Mouse (Mus musculus): ENCODE data around the gene Osbpl11. TPM values are rescaled to one million over a fixed set of nuclear protein-coding genes. Genes with fewer than 3 reads are reported as not detected.
A peak's percentile ranks its signal among the peaks of the same experiment; 100 is the strongest.
"Not testable (repeated sequence)": the region's sequence is repeated elsewhere in the genome, so short reads cannot be mapped to it uniquely, and the experiment has no call there.

Osbpl11 gene
- polyA plus RNA-seq, 1 experiment: 0.09 TPM

GRCm38 (mm10) chr16:33173151-33173550 is 11.7 kb upstream of the Osbpl11 start:
- Histone ChIP-seq H3K4me3 (replicated peaks) (no peak overlapping the region), H3K9me3 (ENCODE audit: control insufficient read depth, low read length) (peaks cover 2% of the 10 kb centered on the region; the same call in 1 of the 2 replicates), H3K36me3 (ENCODE audit: control insufficient read depth) (no peaks in the 10 kb centered on the region), H3K27me3 (ENCODE audit: control insufficient read depth) (peaks cover 3% of the 10 kb centered on the region; the same call in 1 of the 2 replicates), H3K4me1 (ENCODE audit: control insufficient read depth) (no peaks in the 10 kb centered on the region)
- TF ChIP-seq GATA1 (IDR thresholded peaks at IDR 0.05; ENCODE audit: low read length) (no peak), TAL1 (IDR thresholded peaks at IDR 0.05; ENCODE audit: low read length) (no peak)

- H3K4me3 ChIP-seq (replicated peaks): no peak overlapping the region
- peaks cover 2% of the 10 kb centered on the region; the same call in 1 of the 2 replicates for H3K9me3 ChIP-seq (ENCODE audit: control insufficient read depth, low read length)
- no peak for TF ChIP-seq GATA1 (IDR thresholded peaks at IDR 0.05; ENCODE audit: low read length)
- no peak for TF ChIP-seq TAL1 (IDR thresholded peaks at IDR 0.05; ENCODE audit: low read length)
- no peaks in the 10 kb centered on the region for H3K4me1 ChIP-seq (ENCODE audit: control insufficient read depth)
- no peaks in the 10 kb centered on the region for H3K36me3 ChIP-seq (ENCODE audit: control insufficient read depth)
- H3K27me3 ChIP-seq (ENCODE audit: control insufficient read depth): peaks cover 11% of the 10 kb centered on the region
Measured at GRCm38 (mm10) chr16:33174695-33175094, 10.2 kb upstream of the Osbpl11 start.

DNA sequence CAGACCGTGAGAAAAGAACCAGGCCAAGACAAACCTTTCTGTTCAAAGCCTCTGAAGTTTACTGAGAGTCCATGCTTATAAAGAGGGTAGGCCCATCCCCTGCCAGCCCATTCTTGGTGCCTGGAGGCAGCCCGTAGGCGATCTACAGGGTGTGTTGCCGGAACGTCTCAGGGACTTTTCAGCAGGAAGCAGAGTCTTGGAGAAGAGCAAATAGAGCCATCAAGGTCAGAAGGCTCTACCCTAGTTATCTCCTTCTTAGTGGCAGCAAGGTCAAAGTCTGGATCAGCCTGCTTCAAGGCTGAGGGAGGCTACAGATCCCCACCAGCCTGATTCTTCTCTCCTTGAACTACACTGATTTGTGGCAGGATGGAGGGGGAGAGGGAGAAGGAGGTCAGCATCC is 8.0 kb upstream of the Osbpl11 start:
- H3K36me3 ChIP-seq (ENCODE audit: control insufficient read depth); H3K4me3 ChIP-seq (replicated peaks): not testable (repeated sequence)
- peaks cover 12% of the 10 kb centered on the region for H3K27me3 ChIP-seq (ENCODE audit: control insufficient read depth)

GRCm38 (mm10) chr16:33177722-33178121 is 7.1 kb upstream of the Osbpl11 start:
- Histone ChIP-seq H3K36me3 (ENCODE audit: control insufficient read depth) (no peaks in the 10 kb centered on the region), H3K9me3 (ENCODE audit: control insufficient read depth, low read length) (peaks cover 2% of the 10 kb centered on the region; the same call in 1 of the 2 replicates), H3K4me1 (ENCODE audit: control insufficient read depth) (no peaks in the 10 kb centered on the region), H3K4me3 (replicated peaks) (no peak overlapping the region), H3K27me3 (ENCODE audit: control insufficient read depth) (peaks cover 12% of the 10 kb centered on the region)
- TF ChIP-seq GATA1 (IDR thresholded peaks at IDR 0.05; ENCODE audit: low read length) (no peak), TAL1 (IDR thresholded peaks at IDR 0.05; ENCODE audit: low read length) (no peak)

More for the DNA sequence above, 8.0 kb upstream of the Osbpl11 start:
- not testable (repeated sequence) for H3K4me1 ChIP-seq (ENCODE audit: control insufficient read depth); H3K9me3 ChIP-seq (ENCODE audit: control insufficient read depth, low read length)

DNA sequence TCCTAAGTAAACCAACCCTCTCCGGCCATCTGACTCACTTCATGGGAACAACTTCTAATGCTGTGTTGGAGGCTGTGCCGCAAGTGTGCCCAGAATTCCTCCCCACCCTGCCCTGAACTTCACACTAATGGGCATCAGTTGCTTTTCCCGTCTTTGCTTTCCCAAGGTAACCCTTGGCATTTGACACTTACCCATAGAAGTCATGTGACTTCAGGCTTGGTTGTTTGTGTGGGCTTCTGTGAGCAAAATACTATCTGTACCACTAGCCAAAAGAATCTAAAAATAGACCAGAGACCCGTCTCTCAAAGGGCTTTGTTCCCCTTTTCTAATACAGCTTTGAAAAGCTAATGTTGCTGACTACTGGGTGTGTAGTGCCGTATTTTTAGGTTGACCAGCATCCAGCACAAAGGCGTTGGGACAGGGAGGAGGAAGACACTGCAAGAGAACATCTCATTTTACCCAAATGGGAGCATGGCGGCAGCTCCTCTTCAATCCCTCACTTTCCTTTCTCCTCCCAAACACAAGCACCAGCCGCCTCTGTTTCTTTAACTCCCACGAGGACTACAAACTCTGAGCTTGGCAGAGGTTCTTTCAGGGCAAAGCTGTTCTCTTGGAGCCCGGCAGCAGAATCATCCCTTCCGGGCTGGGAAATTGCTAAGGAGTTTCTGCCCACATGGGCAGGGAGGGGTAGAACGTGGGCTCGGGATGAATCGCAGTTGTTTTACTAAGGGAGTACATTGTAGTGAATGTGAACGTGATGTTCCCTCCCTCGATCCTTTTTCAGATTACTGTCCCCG is 6.4 kb upstream of the Osbpl11 start:
- H3K36me3 ChIP-seq (ENCODE audit: control insufficient read depth): no peaks in the 10 kb centered on the region
- H3K9me3 ChIP-seq (ENCODE audit: control insufficient read depth, low read length): peaks cover 2% of the 10 kb centered on the region; the same call in 1 of the 2 replicates
- no peaks in the 10 kb centered on the region for H3K4me1 ChIP-seq (ENCODE audit: control insufficient read depth)
- H3K4me3 ChIP-seq (replicated peaks): no peak overlapping the region
- H3K27me3 ChIP-seq (ENCODE audit: control insufficient read depth): peaks cover 12% of the 10 kb centered on the region
- TF ChIP-seq GATA1 (IDR thresholded peaks at IDR 0.05; ENCODE audit: low read length) (no peak), TAL1 (IDR thresholded peaks at IDR 0.05; ENCODE audit: low read length) (no peak)

DNA sequence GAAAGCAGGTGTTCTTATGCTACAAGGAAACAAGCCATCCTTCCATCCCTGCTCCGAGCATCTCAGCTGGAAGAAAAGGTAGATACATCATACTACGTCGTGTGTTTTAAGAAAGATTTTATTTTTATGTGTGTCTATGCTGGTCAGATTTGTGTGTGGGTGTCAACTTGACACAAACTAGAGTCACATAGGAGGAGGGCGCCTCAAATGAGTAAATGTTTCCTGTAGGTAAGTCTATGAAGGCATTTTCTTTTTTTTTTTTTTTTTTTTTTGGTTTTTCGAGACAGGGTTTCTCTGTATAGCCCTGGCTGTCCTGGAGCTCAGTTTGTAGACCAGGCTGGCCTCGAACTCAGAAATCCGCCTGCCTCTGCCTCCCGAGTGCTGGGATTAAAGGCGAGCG is 5.6 kb upstream of the Osbpl11 start:
- not testable (repeated sequence) for H3K4me1 ChIP-seq (ENCODE audit: control insufficient read depth); H3K36me3 ChIP-seq (ENCODE audit: control insufficient read depth); H3K9me3 ChIP-seq (ENCODE audit: control insufficient read depth, low read length); H3K4me3 ChIP-seq (replicated peaks)
- peaks cover 12% of the 10 kb centered on the region for H3K27me3 ChIP-seq (ENCODE audit: control insufficient read depth)

DNA sequence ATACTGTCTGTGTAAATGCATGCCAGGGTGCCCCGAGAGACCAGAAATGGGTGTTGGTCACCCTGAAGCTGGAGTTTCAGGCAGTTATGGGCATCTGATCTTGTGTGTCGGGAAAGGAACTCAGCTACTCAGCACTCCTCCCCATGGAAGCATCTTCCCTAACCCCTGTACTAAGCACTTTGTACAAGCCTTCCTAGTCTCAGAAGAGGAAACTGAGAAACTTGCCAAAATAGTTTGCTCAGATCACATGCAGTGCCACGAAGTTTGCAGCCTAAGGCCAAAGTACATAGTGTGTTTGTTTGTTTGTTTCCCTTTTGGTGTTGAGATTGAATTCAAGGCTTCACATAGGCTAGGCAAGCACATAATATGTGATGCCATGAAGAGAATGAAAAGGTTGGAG is 5.0 kb upstream of the Osbpl11 start:
- Histone ChIP-seq H3K4me1 (ENCODE audit: control insufficient read depth) (peaks cover 8% of the 10 kb centered on the region), H3K27me3 (ENCODE audit: control insufficient read depth) (peaks cover 12% of the 10 kb centered on the region), H3K36me3 (ENCODE audit: control insufficient read depth) (no peaks in the 10 kb centered on the region), H3K4me3 (replicated peaks) (no peak overlapping the region), H3K9me3 (ENCODE audit: control insufficient read depth, low read length) (peaks cover 2% of the 10 kb centered on the region; the same call in 1 of the 2 replicates)
- no peak for TF ChIP-seq GATA1 (IDR thresholded peaks at IDR 0.05; ENCODE audit: low read length)
- no peak for TF ChIP-seq TAL1 (IDR thresholded peaks at IDR 0.05; ENCODE audit: low read length)

DNA sequence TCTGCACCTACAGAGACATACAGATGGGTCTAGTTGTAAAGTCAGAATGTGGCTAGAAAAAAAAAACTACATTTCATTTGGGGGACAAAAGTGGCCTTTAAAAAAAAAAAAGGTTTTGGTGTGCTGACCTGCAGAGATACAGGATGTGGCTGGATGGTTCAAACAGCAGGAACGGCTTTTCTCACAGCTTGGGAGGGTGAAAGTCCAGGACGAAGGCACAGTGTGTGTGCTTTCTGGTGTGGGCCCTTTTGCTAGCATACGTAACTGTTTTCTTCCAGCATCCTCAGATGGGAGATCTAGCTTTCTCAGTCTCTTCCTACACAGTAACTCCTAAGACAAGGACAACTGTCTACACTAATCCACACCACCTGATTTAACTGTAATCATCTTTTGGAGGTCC is 4.1 kb upstream of the Osbpl11 start:
- no peak for TF ChIP-seq GATA1 (IDR thresholded peaks at IDR 0.05; ENCODE audit: low read length)
- TF ChIP-seq TAL1 (IDR thresholded peaks at IDR 0.05; ENCODE audit: low read length): no peak
- Histone ChIP-seq H3K4me1 (ENCODE audit: control insufficient read depth) (peaks cover 14% of the 10 kb centered on the region), H3K27me3 (ENCODE audit: control insufficient read depth) (peaks cover 12% of the 10 kb centered on the region), H3K4me3 (replicated peaks) (no peak overlapping the region), H3K9me3 (ENCODE audit: control insufficient read depth, low read length) (no peaks in the 10 kb centered on the region), H3K36me3 (ENCODE audit: control insufficient read depth) (no peaks in the 10 kb centered on the region)

- Histone ChIP-seq H3K4me1 (ENCODE audit: control insufficient read depth) (peaks cover 26% of the 10 kb centered on the region), H3K27me3 (ENCODE audit: control insufficient read depth) (no peaks in the 10 kb centered on the region), H3K4me3 (replicated peaks) (peak overlapping the region; percentile 97), H3K9me3 (ENCODE audit: control insufficient read depth, low read length) (no peaks in the 10 kb centered on the region), H3K36me3 (ENCODE audit: control insufficient read depth) (no peaks in the 10 kb centered on the region)
- TF ChIP-seq TAL1 (IDR thresholded peaks at IDR 0.05; ENCODE audit: low read length): no peak
- no peak for TF ChIP-seq GATA1 (IDR thresholded peaks at IDR 0.05; ENCODE audit: low read length)
Measured at GRCm38 (mm10) chr16:33185261-33186046, 583 bp downstream of the Osbpl11 start.
